Mouse (Mus musculus) myocyte (in vitro differentiated cells): ENCODE measurements around the gene Sox18.

Source experiments
- MAX ChIP-seq: IDR thresholded peaks from one replicate; pipeline ENCODE4 v1.6.1; 2011; ENCODE audit warnings: low read depth, mild to moderate bottlenecking, control low read depth
- POLR2A ChIP-seq: IDR thresholded peaks from one replicate; pipeline ENCODE4 v1.6.1; 2011; ENCODE audit warnings: low read depth, mild to moderate bottlenecking, control low read depth, moderate library complexity; ENCODE audit not compliant: insufficient read length
- POLR2AphosphoS2 ChIP-seq: IDR thresholded peaks from one replicate; pipeline ENCODE4 v1.6.1; 2011; ENCODE audit warnings: low read depth, control low read depth; ENCODE audit not compliant: insufficient read length
- TCF12 ChIP-seq: IDR thresholded peaks from one replicate; pipeline ENCODE4 v1.6.1; 2011; ENCODE audit warnings: mild to moderate bottlenecking, control low read depth; ENCODE audit not compliant: poor library complexity, insufficient read depth, severe bottlenecking

GRCm38 (mm10) chr2:181685686-181686085 is 14.2 kb upstream of the Sox18 start:
- TF ChIP-seq POLR2A, result no peak
- no peak for TF ChIP-seq POLR2AphosphoS2
- no peak for TF ChIP-seq MAX
- TF ChIP-seq TCF12, result no peak
